Mouse (Mus musculus) kidney, embryonic 14.5 days (tissue): ENCODE measurements around the gene Ly6g6f. TPM values are rescaled to one million over a fixed set of nuclear protein-coding genes. Genes with fewer than 3 reads are reported as not detected.
A peak's percentile ranks its signal among the peaks of the same experiment; 100 is the strongest.

Experiments
- ATAC-seq: fragments of 200-750 bp; cut with Nextera tagmentation; 2 replicates; pipeline ENCODE4 v1.8.0; 2017; ENCODE audit warnings: moderate number of reproducible peaks, mild to moderate bottlenecking, moderate TSS enrichment, moderate library complexity; ENCODE audit not compliant: low FRiP score, low TSS enrichment
- H3K27ac ChIP-seq: fragments of 300-500 bp; sonication (generic); 2 replicates; pipeline ENCODE4 v1.5.1; 2014; ENCODE audit warnings: low read depth, mild to moderate bottlenecking, low read length, moderate library complexity, mixed read lengths
- H3K27me3 ChIP-seq: fragments of 300-500 bp; sonication (generic); 2 replicates; pipeline ENCODE4 v1.6.1; 2014; ENCODE audit warnings: mild to moderate bottlenecking, low read length; ENCODE audit not compliant: control insufficient read depth, insufficient read depth
- H3K36me3 ChIP-seq: fragments of 300-500 bp; sonication (generic); 2 replicates; pipeline ENCODE4 v1.6.1; 2014; ENCODE audit warnings: low read length, mixed read lengths; ENCODE audit not compliant: control insufficient read depth, insufficient read depth
- H3K4me1 ChIP-seq: fragments of 300-500 bp; sonication (generic); 2 replicates; pipeline ENCODE4 v1.6.1; 2014; ENCODE audit warnings: low read length, mixed read lengths; ENCODE audit not compliant: control insufficient read depth, insufficient read depth
- H3K4me2 ChIP-seq: fragments of 300-500 bp; sonication (generic); replicated peaks from 2 replicates; pipeline ENCODE4 v1.6.1; 2014; ENCODE audit warnings: low read depth, mild to moderate bottlenecking, low read length
- H3K4me3 ChIP-seq: fragments of 300-500 bp; sonication (generic); 2 replicates; pipeline ENCODE4 v1.5.1; 2014; ENCODE audit warnings: mild to moderate bottlenecking, low read length
- H3K9ac ChIP-seq: fragments of 300-500 bp; sonication (generic); 2 replicates; pipeline ENCODE4 v1.6.1; 2014; ENCODE audit warnings: low read depth, mild to moderate bottlenecking, low read length, moderate library complexity
- H3K9me3 ChIP-seq: fragments of 300-500 bp; sonication (generic); 2 replicates; pipeline ENCODE4 v1.6.1; 2016; ENCODE audit warnings: low read length; ENCODE audit not compliant: control insufficient read depth
- WGBS: fragments of 180-500 bp; shearing (Covaris S2); extraction: QIAGEN DNeasy Blood & Tissue Kit; methylation state at CpG from one replicate; pipeline ENCODE4 v1.1.7; 2014; 5-methylcytosine and 5-hydroxymethylcytosine counted together
- polyA plus RNA-seq: library from polyadenylated mRNA; unstranded; fragments of >200 nt; fragmentation: Nextera tagmentation; extraction: Ambion mirVana; gene quantifications from 2 replicates; pipeline ENCODE4 v1.2.1, GENCODE M21; 2014

The Ly6g6f gene
- polyA plus RNA-seq, 1 experiment from 2014 or later = 0.31 TPM

DNA sequence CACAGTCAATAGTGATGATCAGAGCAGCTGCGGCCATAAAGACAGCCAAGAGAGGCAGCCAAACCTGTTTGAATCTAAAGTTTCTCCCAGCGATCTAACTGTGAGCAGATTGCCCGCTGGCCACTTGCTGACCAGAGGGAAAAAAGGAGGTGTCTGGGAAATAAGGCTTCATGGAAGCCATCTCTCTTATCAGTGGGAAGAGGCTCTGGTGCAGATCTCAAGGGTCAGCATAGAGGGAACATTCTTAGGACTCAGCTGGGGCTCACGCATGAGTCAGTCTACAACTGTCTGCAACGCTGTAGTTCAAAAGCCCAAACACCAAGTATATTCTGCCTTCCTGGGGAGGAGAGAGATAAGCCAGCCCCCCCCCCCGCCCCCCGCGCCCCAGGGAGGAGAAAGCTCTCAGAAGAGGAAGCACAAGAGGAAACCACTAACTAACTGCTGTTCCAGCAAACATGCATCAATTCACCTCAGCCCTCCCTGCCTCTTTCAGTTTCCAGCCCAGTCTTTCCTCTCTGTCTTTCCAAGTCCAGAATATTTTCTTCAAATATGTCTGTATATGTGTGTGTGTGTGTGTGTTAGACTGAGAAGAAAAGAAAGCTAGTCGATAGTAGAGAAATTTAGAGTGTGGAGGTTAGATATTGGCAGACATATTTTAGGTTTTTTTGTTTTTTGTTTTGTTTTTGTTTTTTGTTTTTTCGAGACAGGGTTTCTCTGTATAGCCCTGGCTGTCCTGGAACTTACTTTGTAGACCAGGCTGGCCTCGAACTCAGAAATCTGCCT, 37.1 kb downstream of the Ly6g6f start:
- H3K27ac ChIP-seq = peak overlapping the region; percentile 100
- no peak for ATAC-seq
- 34% methylated on average over 11 of the region's 11 CpGs for WGBS
- peak overlapping the region; percentile 6; the same call in 1 of the 2 replicates for H3K4me2 ChIP-seq
- H3K4me1 ChIP-seq = peaks cover 36% of the 10 kb centered on the region
- H3K9ac ChIP-seq = no peak overlapping the region; the same call in 1 of the 2 replicates
- H3K27me3 ChIP-seq = no peaks in the 10 kb centered on the region
- no peaks in the 10 kb centered on the region for H3K9me3 ChIP-seq
- no peak overlapping the region for H3K4me3 ChIP-seq
- H3K36me3 ChIP-seq = peaks cover 11% of the 10 kb centered on the region

GRCm38 (mm10) chr17:35047688-35048087, 37.7 kb downstream of the Ly6g6f start:
- no peaks in the 10 kb centered on the region for H3K9me3 ChIP-seq
- peaks cover 36% of the 10 kb centered on the region for H3K4me1 ChIP-seq
- 33% methylated on average over 1 of the region's 1 CpGs for WGBS
- no peak overlapping the region for H3K4me3 ChIP-seq
- H3K9ac ChIP-seq = no peak overlapping the region
- H3K27me3 ChIP-seq = no peaks in the 10 kb centered on the region
- H3K36me3 ChIP-seq = peaks cover 5% of the 10 kb centered on the region
- no peak for ATAC-seq
- H3K4me2 ChIP-seq = peak overlapping the region; percentile 98; the same call in 1 of the 2 replicates
- peak overlapping the region; percentile 100 for H3K27ac ChIP-seq

DNA sequence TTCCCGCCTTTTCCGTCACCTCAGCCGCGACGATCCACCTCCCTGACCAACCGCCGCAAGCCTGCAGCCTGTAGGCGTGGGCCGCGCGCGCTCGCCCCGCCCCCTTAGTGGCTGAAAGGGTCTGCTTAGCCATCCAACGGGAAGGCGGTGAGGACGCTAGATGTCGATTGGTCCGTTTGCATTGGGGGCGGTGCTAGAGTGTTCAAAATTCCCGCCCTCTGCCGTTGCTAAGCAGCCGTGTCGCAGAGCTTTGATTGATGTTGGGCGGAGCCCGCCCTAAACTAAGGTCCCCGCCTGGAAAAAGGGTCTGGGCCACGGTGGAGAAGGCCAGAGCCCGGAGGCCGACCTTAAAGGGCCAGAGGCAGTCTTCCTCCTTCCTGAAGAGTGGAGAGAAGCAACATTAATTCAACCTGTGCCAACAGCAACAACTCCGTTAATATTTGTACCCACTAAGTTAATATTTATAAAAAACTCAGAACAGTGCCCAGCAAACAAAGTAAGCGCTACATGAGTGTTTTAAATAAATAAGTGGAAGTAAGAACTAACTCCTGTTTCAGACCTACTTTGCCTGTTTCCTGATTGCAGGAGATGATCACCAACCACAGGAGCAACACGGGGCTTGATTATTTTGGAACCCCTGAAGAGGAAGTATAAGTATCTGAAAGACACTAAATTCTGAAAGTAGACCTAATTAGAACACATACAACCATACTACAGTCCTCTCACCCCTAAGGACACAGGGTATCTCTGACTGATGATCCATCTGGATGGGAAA, 38.5 kb downstream of the Ly6g6f start, which contains the start of gene Msh5:
TSS of gene Msh5 (minus strand) at position 65 of the 775 bp plus-strand sequence.
- no peaks in the 10 kb centered on the region for H3K9me3 ChIP-seq
- no peaks in the 10 kb centered on the region for H3K27me3 ChIP-seq
- peak; percentile 93 for ATAC-seq
- H3K4me3 ChIP-seq = peak within 1 kb of the TSS; percentile 62
- no peaks in the 10 kb centered on the region for H3K36me3 ChIP-seq
- H3K4me2 ChIP-seq = peak within 1 kb of the TSS; percentile 98
- 2% methylated on average over 33 of the region's 33 CpGs for WGBS
- peaks cover 31% of the 10 kb centered on the region for H3K4me1 ChIP-seq
- H3K9ac ChIP-seq = peak within 1 kb of the TSS; percentile 89
- peak within 1 kb of the TSS; percentile 100 for H3K27ac ChIP-seq

DNA sequence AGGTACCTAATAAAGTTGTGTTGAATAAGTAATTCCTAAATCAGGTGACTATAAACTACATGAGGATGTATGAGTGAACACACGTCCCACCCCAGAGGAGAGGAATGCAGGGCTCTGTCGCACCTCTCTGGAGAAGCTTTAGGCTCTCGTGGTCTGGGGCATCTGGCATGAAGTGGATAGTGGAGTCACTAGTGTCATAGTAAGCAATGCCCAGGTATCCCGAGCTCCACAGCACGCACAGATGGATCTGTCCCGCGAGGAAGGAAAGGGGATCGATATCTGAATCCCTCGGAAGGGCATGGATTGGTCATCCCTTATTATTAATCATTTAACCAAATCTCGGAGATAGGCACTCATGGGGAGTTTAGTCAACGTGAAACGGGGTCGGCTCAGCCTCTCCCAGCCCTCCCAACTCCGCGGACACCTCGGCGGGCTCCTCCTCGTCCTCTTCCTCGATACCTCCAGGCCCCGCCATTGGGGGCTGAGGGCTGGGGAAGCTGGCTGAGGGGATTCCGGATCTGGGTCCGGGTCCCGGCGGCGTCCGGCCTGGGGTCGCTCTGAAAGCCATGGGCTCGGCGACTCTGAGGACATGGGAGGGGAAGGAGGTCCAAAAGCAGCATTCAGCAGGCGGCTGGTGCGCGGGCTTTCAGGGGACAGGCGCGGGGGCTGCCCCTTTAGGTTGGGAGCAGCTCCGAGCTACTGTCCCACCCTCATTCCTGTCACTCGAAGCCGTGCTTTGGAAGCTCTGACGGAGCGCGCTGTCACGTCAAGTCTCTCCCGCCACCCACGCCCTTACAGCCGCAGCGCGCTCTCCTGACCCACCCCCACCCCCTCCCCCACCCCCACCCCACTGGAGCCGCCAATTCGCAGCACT, 39.4 kb downstream of the Ly6g6f start:
- H3K27ac ChIP-seq = peak overlapping the region; percentile 88
- no peaks in the 10 kb centered on the region for H3K27me3 ChIP-seq
- H3K4me1 ChIP-seq = peaks cover 31% of the 10 kb centered on the region
- no peak; the same call in 1 of the 2 replicates for ATAC-seq
- 3% methylated on average over 47 of the region's 48 CpGs for WGBS
- H3K9ac ChIP-seq = peak overlapping the region; percentile 89
- no peaks in the 10 kb centered on the region for H3K36me3 ChIP-seq
- H3K9me3 ChIP-seq = no peaks in the 10 kb centered on the region
- peak overlapping the region; percentile 62 for H3K4me3 ChIP-seq
- H3K4me2 ChIP-seq = peak overlapping the region; percentile 98

DNA sequence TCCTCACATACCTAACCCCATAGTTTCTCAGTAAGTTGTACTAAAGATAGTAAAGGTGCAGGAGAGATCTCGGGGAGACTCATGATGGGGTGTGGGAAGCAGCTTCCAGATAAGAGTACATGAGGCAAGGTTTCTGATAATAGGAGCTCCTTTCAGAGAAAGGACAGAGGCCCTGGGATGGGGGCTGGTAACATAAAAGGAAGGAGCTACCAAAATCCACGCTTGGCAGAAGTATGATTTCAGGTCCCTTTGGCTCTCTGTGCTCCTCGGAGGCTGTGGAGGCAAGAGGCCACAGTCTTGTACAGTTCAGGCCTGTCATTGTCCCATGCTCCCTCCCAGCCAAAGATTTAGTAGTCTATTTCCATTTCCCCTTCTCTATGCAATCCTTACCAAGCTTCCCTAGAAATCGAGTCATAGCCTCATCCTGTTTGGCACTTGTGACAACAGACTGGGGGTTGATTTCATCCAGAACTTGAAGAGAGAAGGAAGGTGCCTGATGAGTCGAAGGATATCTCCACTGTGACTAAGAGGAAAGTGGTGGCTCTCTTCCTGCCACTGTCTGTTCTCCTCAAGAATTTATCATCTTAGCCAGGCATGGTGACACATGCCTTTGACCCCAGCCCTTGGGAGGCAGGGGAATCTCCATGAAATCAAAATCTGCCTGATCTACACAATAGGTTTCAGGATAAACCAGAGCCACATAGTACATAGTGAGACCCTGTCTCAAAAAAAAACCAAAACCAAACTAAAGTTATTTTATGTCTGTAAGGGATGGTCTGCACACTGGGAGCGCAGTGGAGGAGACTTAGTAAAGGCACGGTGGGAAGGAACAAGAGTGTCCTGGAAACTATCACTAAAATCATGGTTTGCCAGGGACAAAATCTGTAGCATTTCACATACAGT, 40.3 kb downstream of the Ly6g6f start:
- peak overlapping the region; percentile 98 for H3K4me2 ChIP-seq
- H3K9ac ChIP-seq = no peak overlapping the region
- no peak for ATAC-seq
- H3K27me3 ChIP-seq = no peaks in the 10 kb centered on the region
- 81% methylated on average over 7 of the region's 7 CpGs for WGBS
- H3K36me3 ChIP-seq = no peaks in the 10 kb centered on the region
- H3K4me1 ChIP-seq = peaks cover 31% of the 10 kb centered on the region
- H3K27ac ChIP-seq = peak overlapping the region; percentile 88
- H3K4me3 ChIP-seq = peak overlapping the region; percentile 62
- no peaks in the 10 kb centered on the region for H3K9me3 ChIP-seq

DNA sequence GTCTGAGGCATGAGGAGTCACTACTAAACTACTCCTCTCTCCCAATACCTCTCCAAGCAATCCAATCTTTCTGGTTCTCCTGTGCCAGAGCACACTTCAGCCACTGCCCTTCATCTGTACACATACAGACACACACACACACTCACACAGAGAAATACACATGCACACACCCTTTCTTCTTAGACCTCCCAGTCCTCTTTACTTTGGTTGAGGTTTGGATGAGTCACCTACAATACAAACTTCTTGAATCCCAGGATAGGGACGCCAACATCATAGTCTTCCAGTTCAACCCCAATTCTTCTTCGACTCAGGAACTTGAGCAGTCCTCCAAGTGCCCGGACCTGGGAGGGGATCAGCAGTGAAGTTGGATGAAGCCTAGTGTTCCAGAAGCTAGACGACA, 41.6 kb downstream of the Ly6g6f start:
- H3K4me1 ChIP-seq = peaks cover 22% of the 10 kb centered on the region
- no peaks in the 10 kb centered on the region for H3K9me3 ChIP-seq
- H3K4me2 ChIP-seq = no peak overlapping the region
- no peak overlapping the region for H3K9ac ChIP-seq
- H3K27me3 ChIP-seq = no peaks in the 10 kb centered on the region
- H3K4me3 ChIP-seq = no peak overlapping the region
- peak overlapping the region; percentile 62; the same call in 1 of the 2 replicates for H3K27ac ChIP-seq
- no peak for ATAC-seq
- 78% methylated on average over 4 of the region's 4 CpGs for WGBS
- H3K36me3 ChIP-seq = no peaks in the 10 kb centered on the region

- ATAC-seq = no peak
- Histone ChIP-seq H3K4me2 (no peak overlapping the region), H3K36me3 (no peaks in the 10 kb centered on the region), H3K4me3 (no peak overlapping the region), H3K9ac (no peak overlapping the region), H3K27ac (no peak overlapping the region), H3K27me3 (no peaks in the 10 kb centered on the region), H3K4me1 (no peaks in the 10 kb centered on the region), H3K9me3 (no peaks in the 10 kb centered on the region)
- WGBS = 85% methylated on average over 11 of the region's 11 CpGs
Observed at GRCm38 (mm10) chr17:35039121-35039873, 46.1 kb downstream of the Ly6g6f start.
